Mouse (Mus musculus) lung, adult 2 months (tissue): ENCODE measurements around the gene Snx29.

ENCODE experiments used
- CTCF ChIP-seq: fragments of 200-500 bp; IDR thresholded peaks from 2 replicates; pipeline ENCODE4 v1.5.1; 2011; ENCODE audit warnings: mild to moderate bottlenecking, low read length, control low read depth; ENCODE audit not compliant: insufficient read depth
- POLR2A ChIP-seq: fragments of 200-500 bp; IDR thresholded peaks from 2 replicates; pipeline ENCODE4 v1.6.1; 2011; ENCODE audit warnings: low read depth, mild to moderate bottlenecking, control low read depth, low read length, borderline replicate concordance; ENCODE audit errors: extremely low read depth

GRCm38 (mm10) chr16:11475137-11475943 is 152.6 kb downstream of the Snx29 start:
- TF ChIP-seq POLR2A (no peak), CTCF (no peak)
